In genomic region chr1:130066193-130066959, GRCm38 (mm10) we compare ENCODE assay signal across 18 mouse cellular contexts.
DNase-seq lines count a peak whose midpoint lies in the region; ATAC-seq and TF ChIP-seq lines count a peak whose summit lies in the region.
"Had no signal": no experiment of that assay in that cellular context is flagged by ENCODE, and none has a peak within 500 bp of the region (broad histone marks: within the 10 kb centered on the region; RNA-seq: fewer than 3 reads in every experiment).

No protein-coding gene starts in this region.

- no peaks in the 10 kb centered on the region for H3K36me3 ChIP-seq in forebrain, embryonic 15.5 days
- H3K36me3 ChIP-seq in forebrain, embryonic 10.5 days (replicated peaks), result no peaks in the 10 kb centered on the region
- H3K36me3 ChIP-seq in liver, adult 2 months (ENCODE audit: control insufficient read depth, insufficient read depth, low read length), result no peaks in the 10 kb centered on the region
- no peaks in the 10 kb centered on the region for H3K36me3 ChIP-seq in liver, embryonic 12.5 days
- no peaks in the 10 kb centered on the region for H3K36me3 ChIP-seq in MEL (ENCODE audit: control insufficient read depth in 1 of 2, insufficient read depth in 2 of 2, low read length in 2 of 2)
- no peaks in the 10 kb centered on the region for H3K36me3 ChIP-seq in forebrain, embryonic 16.5 days (ENCODE audit: control insufficient read depth, insufficient read depth)
- no peaks in the 10 kb centered on the region for H3K36me3 ChIP-seq in hindbrain, embryonic 11.5 days (ENCODE audit: control insufficient read depth, insufficient read depth, low read length)
- H3K36me3 ChIP-seq: embryonic facial prominence, embryonic 10.5 days; hindbrain, embryonic 10.5 days had no signal

- H3K4me1 ChIP-seq in forebrain, embryonic 15.5 days, result peaks cover 3% of the 10 kb centered on the region; the same call in 1 of the 2 replicates
- no peaks in the 10 kb centered on the region for H3K4me1 ChIP-seq in forebrain, embryonic 10.5 days
- H3K4me1 ChIP-seq in liver, adult 2 months (ENCODE audit: control insufficient read depth, insufficient read depth, low read length), result no peaks in the 10 kb centered on the region
- peaks cover 8% of the 10 kb centered on the region; the same call in 1 of the 2 replicates for H3K4me1 ChIP-seq in liver, embryonic 12.5 days
- H3K4me1 ChIP-seq in MEL (ENCODE audit: control insufficient read depth in 1 of 2, insufficient read depth in 2 of 2, low read length in 2 of 2), result no peaks in the 10 kb centered on the region
- H3K4me1 ChIP-seq in forebrain, embryonic 16.5 days (replicated peaks; ENCODE audit: control insufficient read depth, insufficient read depth, low read length), result peaks cover 2% of the 10 kb centered on the region; the same call in 1 of the 2 replicates
- H3K4me1 ChIP-seq in hindbrain, embryonic 11.5 days (replicated peaks; ENCODE audit: control insufficient read depth, insufficient read depth, low read length), result no peaks in the 10 kb centered on the region
- H3K4me1 ChIP-seq: embryonic facial prominence, embryonic 10.5 days; hindbrain, embryonic 10.5 days had no signal

- DNase-seq in forebrain, embryonic 10.5 days (ENCODE audit: extremely low spot score, low spot score), result no peak
- DNase-seq in liver, adult 2 months (ENCODE audit: extremely low read depth, low read depth, low spot score), result peak; percentile 32
- DNase-seq in MEL (ENCODE audit: low read depth, low spot score), result peak; percentile 16
- DNase-seq in hindbrain, embryonic 11.5 days (ENCODE audit: low spot score), result no peak
- DNase-seq in thymus, adult 18-20 months, result no peak
- DNase-seq: adrenal gland, postnatal 14 days; cerebellum, adult 11 months; cerebellum, postnatal 36 days; heart, adult 11 months; kidney, adult 9 months; layer of hippocampus, adult 9-11 months; right cerebral cortex, adult 18-20 months; thymus, postnatal 36 days had no signal

- 0 out of 2 replicates have a peak, but pooled peaks have one; percentile 55 for ATAC-seq in forebrain, embryonic 15.5 days (replicated peaks)
- ATAC-seq in liver, embryonic 12.5 days, result no peak
- peak; percentile 40; the same call in 1 of the 2 replicates for ATAC-seq in forebrain, embryonic 16.5 days
- no peak for ATAC-seq in hindbrain, embryonic 11.5 days (ENCODE audit: low FRiP score)

- TF ChIP-seq RAD21 in MEL (IDR thresholded peaks at IDR 0.05; ENCODE audit: low read depth, low read length), result peak; percentile 56

- H3K4me2 ChIP-seq in forebrain, embryonic 15.5 days (replicated peaks), result no peak overlapping the region
- H3K4me2 ChIP-seq in liver, embryonic 12.5 days, result no peak overlapping the region
- H3K4me2 ChIP-seq in forebrain, embryonic 16.5 days (ENCODE audit: low read length), result no peak overlapping the region
- H3K4me2 ChIP-seq in hindbrain, embryonic 11.5 days (replicated peaks; ENCODE audit: low read depth, low read length), result no peak overlapping the region

- no peak overlapping the region for H3K9ac ChIP-seq in forebrain, embryonic 15.5 days (replicated peaks)
- H3K9ac ChIP-seq in liver, adult 2 months (ENCODE audit: low read depth, low read length), result no peak overlapping the region
- H3K9ac ChIP-seq in liver, embryonic 12.5 days, result no peak overlapping the region
- H3K9ac ChIP-seq in MEL (ENCODE audit: control insufficient read depth, low read depth, low read length, poor library complexity, severe bottlenecking), result no peak overlapping the region
- no peak overlapping the region for H3K9ac ChIP-seq in forebrain, embryonic 16.5 days (replicated peaks; ENCODE audit: low read depth, low read length)
- no peak overlapping the region for H3K9ac ChIP-seq in hindbrain, embryonic 11.5 days (ENCODE audit: low read depth, low read length)

- H3K27me3 ChIP-seq in forebrain, embryonic 15.5 days, result no peaks in the 10 kb centered on the region
- H3K27me3 ChIP-seq in forebrain, embryonic 10.5 days (ENCODE audit: poor library complexity, severe bottlenecking), result no peaks in the 10 kb centered on the region
- no peaks in the 10 kb centered on the region for H3K27me3 ChIP-seq in liver, adult 2 months (ENCODE audit: control insufficient read depth, insufficient read depth, low read length)
- no peaks in the 10 kb centered on the region for H3K27me3 ChIP-seq in liver, embryonic 12.5 days (replicated peaks)
- peaks cover 0 to 2% of the 10 kb centered on the region in 2 experiments; a peak in 1 of 4 replicates for H3K27me3 ChIP-seq in MEL (ENCODE audit: control insufficient read depth in 1 of 2, insufficient read depth in 2 of 2, low read length in 2 of 2)
- H3K27me3 ChIP-seq in forebrain, embryonic 16.5 days (replicated peaks; ENCODE audit: control insufficient read depth, insufficient read depth, low read length), result no peaks in the 10 kb centered on the region
- H3K27me3 ChIP-seq in hindbrain, embryonic 11.5 days (ENCODE audit: control insufficient read depth, insufficient read depth, low read length), result no peaks in the 10 kb centered on the region

- H3K27ac ChIP-seq in forebrain, embryonic 15.5 days (replicated peaks), result no peak overlapping the region
- no peak overlapping the region for H3K27ac ChIP-seq in forebrain, embryonic 10.5 days
- no peak overlapping the region for H3K27ac ChIP-seq in liver, adult 2 months (replicated peaks; ENCODE audit: insufficient read depth, low read depth, low read length)
- H3K27ac ChIP-seq in liver, embryonic 12.5 days, result no peak overlapping the region
- H3K27ac ChIP-seq in MEL (ENCODE audit: control insufficient read depth, low read depth, low read length), result no peak overlapping the region
- no peak overlapping the region for H3K27ac ChIP-seq in forebrain, embryonic 16.5 days (ENCODE audit: low read length)
- H3K27ac ChIP-seq in hindbrain, embryonic 11.5 days (ENCODE audit: low read depth, low read length), result no peak overlapping the region
- H3K27ac ChIP-seq: embryonic facial prominence, embryonic 10.5 days; hindbrain, embryonic 10.5 days had no signal

- TF ChIP-seq CTCF in liver, adult 2 months (IDR thresholded peaks at IDR 0.05; ENCODE audit: low read depth, low read length), result no peak
- TF ChIP-seq CTCF in MEL (IDR thresholded peaks at IDR 0.05 in 2 of 3, conservative IDR thresholded peaks at IDR 0.05 in 1 of 3; ENCODE audit: control insufficient read depth in 1 of 3, insufficient read depth in 1 of 3, low read depth in 2 of 3, low read length in 3 of 3, poor library complexity in 1 of 3, severe bottlenecking in 1 of 3), result peak in 2 of 3 experiments; percentile 18 to 48; a peak in 2 of 6 replicates

- H3K9me3 ChIP-seq in forebrain, embryonic 15.5 days, result no peaks in the 10 kb centered on the region
- H3K9me3 ChIP-seq in forebrain, embryonic 10.5 days, result no peaks in the 10 kb centered on the region
- no peaks in the 10 kb centered on the region for H3K9me3 ChIP-seq in liver, embryonic 12.5 days (replicated peaks)
- H3K9me3 ChIP-seq in MEL (replicated peaks; ENCODE audit: insufficient read depth, low read length), result no peaks in the 10 kb centered on the region
- H3K9me3 ChIP-seq in forebrain, embryonic 16.5 days (ENCODE audit: control insufficient read depth, low read length), result no peaks in the 10 kb centered on the region
- H3K9me3 ChIP-seq in hindbrain, embryonic 11.5 days (ENCODE audit: control insufficient read depth, low read length), result no peaks in the 10 kb centered on the region
- H3K9me3 ChIP-seq: embryonic facial prominence, embryonic 10.5 days; hindbrain, embryonic 10.5 days had no signal

- no peak for TF ChIP-seq EP300 in MEL (IDR thresholded peaks at IDR 0.05; ENCODE audit: low read depth in 1 of 2, low read length in 2 of 2)

- no peaks in the 10 kb centered on the region for H3K79me2 ChIP-seq in liver, adult 2 months (ENCODE audit: control insufficient read depth, insufficient read depth, low read length)
- H3K79me2 ChIP-seq in MEL (ENCODE audit: control insufficient read depth, insufficient read depth, low read length, poor library complexity), result no peaks in the 10 kb centered on the region

- no peak for TF ChIP-seq POLR2A in liver, adult 2 months (IDR thresholded peaks at IDR 0.05; ENCODE audit: extremely low read depth, insufficient read depth, low read length)
- TF ChIP-seq POLR2A in MEL (IDR thresholded peaks at IDR 0.05; ENCODE audit: control insufficient read depth in 1 of 2, insufficient read depth in 1 of 2, low read depth in 1 of 2, low read length in 2 of 2, poor library complexity in 1 of 2), result no peak

- WGBS in forebrain, embryonic 15.5 days, result 85% methylated on average over 3 of the region's 3 CpGs
- WGBS in forebrain, embryonic 10.5 days, result 82% methylated on average over 3 of the region's 3 CpGs
- 66% methylated on average over 3 of the region's 3 CpGs for WGBS in liver, adult 2 months
- WGBS in liver, embryonic 12.5 days (ENCODE audit: insufficient replicate concordance), result 57% methylated on average over 3 of the region's 3 CpGs
- WGBS in forebrain, embryonic 16.5 days, result 82% methylated on average over 3 of the region's 3 CpGs
- WGBS in hindbrain, embryonic 11.5 days, result 86% methylated on average over 3 of the region's 3 CpGs

- no peak overlapping the region for H3K4me3 ChIP-seq in forebrain, embryonic 15.5 days
- H3K4me3 ChIP-seq in forebrain, embryonic 10.5 days, result no peak overlapping the region
- no peak overlapping the region for H3K4me3 ChIP-seq in liver, adult 2 months (ENCODE audit: insufficient read depth, low read depth, low read length)
- no peak overlapping the region for H3K4me3 ChIP-seq in liver, embryonic 12.5 days
- no peak overlapping the region for H3K4me3 ChIP-seq in MEL (ENCODE audit: control insufficient read depth in 1 of 2, insufficient read depth in 1 of 2, low read depth in 2 of 2, low read length in 2 of 2)
- H3K4me3 ChIP-seq in forebrain, embryonic 16.5 days (replicated peaks; ENCODE audit: low read length), result no peak overlapping the region
- H3K4me3 ChIP-seq in hindbrain, embryonic 11.5 days (ENCODE audit: low read depth, low read length), result no peak overlapping the region
- H3K4me3 ChIP-seq: embryonic facial prominence, embryonic 10.5 days; hindbrain, embryonic 10.5 days had no signal

TF ChIP-seq in MEL, 35 proteins besides CTCF, POLR2A, EP300 and RAD21 (continues in another document):
- TF ChIP-seq CHD2 (IDR thresholded peaks at IDR 0.05; ENCODE audit: low read length), result no peak
- no peak for TF ChIP-seq ZMIZ1 (IDR thresholded peaks at IDR 0.05; ENCODE audit: low read depth, low read length)
- no peak for TF ChIP-seq MAZ (IDR thresholded peaks at IDR 0.05; ENCODE audit: low read depth, low read length)
- TF ChIP-seq TBP (IDR thresholded peaks at IDR 0.05; ENCODE audit: low read depth, low read length), result no peak
- TF ChIP-seq MYB (IDR thresholded peaks at IDR 0.05; ENCODE audit: low read depth, low read length), result no peak
- TF ChIP-seq SMC3 (IDR thresholded peaks at IDR 0.05; ENCODE audit: low read depth, low read length), result peak; percentile 43
- no peak for TF ChIP-seq NRF1 (IDR thresholded peaks at IDR 0.05; ENCODE audit: insufficient read depth, low read depth, low read length, poor library complexity, severe bottlenecking)
- no peak for TF ChIP-seq ZKSCAN1 (IDR thresholded peaks at IDR 0.05; ENCODE audit: low read depth, low read length)
- no peak for TF ChIP-seq KAT2A (conservative IDR thresholded peaks at IDR 0.05; ENCODE audit: low read depth, low read length)
- peak; percentile 19; the same call in 1 of the 2 replicates for TF ChIP-seq ZC3H11A (IDR thresholded peaks at IDR 0.05; ENCODE audit: low read depth, low read length)
- TF ChIP-seq USF1 (IDR thresholded peaks at IDR 0.05; ENCODE audit: low read depth, low read length), result no peak

Comparison
In these comparisons a context has a peak if more than half of its experiments do, and no peak if none do; other contexts are left out.
1. ATAC-seq: peak in forebrain, embryonic 15.5 days (single experiment) and forebrain, embryonic 16.5 days (single experiment); none in liver, embryonic 12.5 days (single experiment) and hindbrain, embryonic 11.5 days (single experiment).
2. DNase-seq: peak in liver, adult 2 months (single experiment) and MEL (single experiment); none in forebrain, embryonic 10.5 days (single experiment), hindbrain, embryonic 11.5 days (single experiment) and thymus, adult 18-20 months (0 of 2).